Mouse (Mus musculus) midbrain, embryonic 16.5 days (tissue): ENCODE data around the gene Fgd2. TPM values are rescaled to one million over a fixed set of nuclear protein-coding genes. Genes with fewer than 3 reads are reported as not detected.
A peak's percentile ranks its signal among the peaks of the same experiment; 100 is the strongest.
"Not testable (repeated sequence)": the region's sequence is repeated elsewhere in the genome, so short reads cannot be mapped to it uniquely, and the experiment has no call there.

Experiments
- ATAC-seq: fragments of 200-750 bp; cut with Nextera tagmentation; 2 replicates; pipeline ENCODE4 v1.8.0; 2017; ENCODE audit warnings: moderate TSS enrichment
- H3K27ac ChIP-seq: fragments of 300-500 bp; sonication (generic); 2 replicates; pipeline ENCODE4 v1.5.1; 2014; ENCODE audit warnings: mild to moderate bottlenecking, low read length, mixed read lengths
- H3K27me3 ChIP-seq: fragments of 300-500 bp; sonication (generic); 2 replicates; pipeline ENCODE4 v1.6.1; 2014; ENCODE audit warnings: low read depth, low read length, mixed read lengths; ENCODE audit not compliant: control insufficient read depth, insufficient read depth
- H3K36me3 ChIP-seq: fragments of 300-500 bp; sonication (generic); 2 replicates; pipeline ENCODE4 v1.6.1; 2014; ENCODE audit warnings: mild to moderate bottlenecking, low read length, moderate library complexity, mixed read lengths; ENCODE audit not compliant: control insufficient read depth, insufficient read depth
- H3K4me1 ChIP-seq: fragments of 300-500 bp; sonication (generic); 2 replicates; pipeline ENCODE4 v1.6.1; 2014; ENCODE audit warnings: mild to moderate bottlenecking, low read length, mixed read lengths; ENCODE audit not compliant: control insufficient read depth, insufficient read depth
- H3K4me2 ChIP-seq: fragments of 300-500 bp; sonication (generic); 2 replicates; pipeline ENCODE4 v1.6.1; 2014; ENCODE audit warnings: mild to moderate bottlenecking, low read length, mixed read lengths
- H3K4me3 ChIP-seq: fragments of 300-500 bp; sonication (generic); 2 replicates; pipeline ENCODE4 v1.5.1; 2014; ENCODE audit warnings: low read depth, mild to moderate bottlenecking, low read length, moderate library complexity, mixed read lengths
- H3K9ac ChIP-seq: fragments of 300-500 bp; sonication (generic); 2 replicates; pipeline ENCODE4 v1.6.1; 2014; ENCODE audit warnings: low read depth, low read length, mixed read lengths
- H3K9me3 ChIP-seq: fragments of 300-500 bp; sonication (generic); replicated peaks from 2 replicates; pipeline ENCODE4 v1.6.1; 2014; ENCODE audit warnings: mild to moderate bottlenecking, low read length, mixed read lengths; ENCODE audit not compliant: control insufficient read depth, poor library complexity, severe bottlenecking
- WGBS: fragments of 180-500 bp; shearing (Covaris S2); extraction: QIAGEN DNeasy Blood & Tissue Kit; methylation state at CpG from one replicate; pipeline ENCODE4 v1.1.7; 2014; 5-methylcytosine and 5-hydroxymethylcytosine counted together
- polyA plus RNA-seq: library from polyadenylated mRNA; unstranded; fragments of >200 nt; fragmentation: Nextera tagmentation; extraction: Ambion mirVana; gene quantifications from 2 replicates; pipeline ENCODE4 v1.2.1, GENCODE M21; 2015

Fgd2 gene
- polyA plus RNA-seq, 1 experiment from 2014 or later: 12.7 TPM

DNA sequence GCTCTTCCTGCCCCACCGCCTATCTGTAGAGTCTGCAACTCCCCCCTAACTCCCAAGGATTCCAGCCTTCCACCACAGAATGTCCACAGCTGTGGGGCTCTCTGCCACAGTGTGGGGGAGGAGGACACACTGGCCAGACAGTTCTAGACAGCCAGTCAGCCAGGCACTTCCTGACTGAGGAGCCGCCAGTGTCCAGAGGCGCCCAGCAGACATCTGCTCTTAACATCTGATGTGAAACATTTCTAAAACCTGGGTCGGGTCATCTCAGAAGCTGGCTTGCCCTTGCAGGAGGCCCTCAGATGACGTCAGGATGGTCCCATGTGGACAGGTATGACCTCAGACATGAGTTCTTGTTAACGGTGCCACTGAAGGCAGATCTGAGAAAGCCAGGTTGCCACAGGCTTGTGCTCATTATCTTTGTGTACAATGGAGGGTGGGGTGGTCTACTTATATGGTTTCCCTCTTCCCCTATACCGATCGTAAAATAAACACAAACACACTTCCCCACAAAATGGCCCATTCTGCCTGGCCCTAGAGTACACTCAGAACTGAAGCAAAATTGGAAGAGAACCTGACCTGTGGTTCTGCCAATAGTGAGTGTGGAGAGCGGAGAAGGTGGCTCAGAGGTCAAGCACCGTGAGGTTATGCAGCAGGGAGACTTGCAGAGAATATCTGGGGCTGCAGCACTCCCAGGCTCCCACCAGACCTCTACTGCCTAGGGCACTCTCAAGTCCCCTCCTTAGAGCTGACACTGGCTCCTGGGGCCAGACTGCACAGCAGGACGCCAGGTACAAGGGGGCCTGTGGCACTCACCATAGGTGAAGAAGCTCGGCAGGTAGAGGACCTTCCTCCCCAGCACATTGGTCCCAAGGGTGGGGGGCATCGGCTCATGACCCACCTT, 18.5 kb upstream of the Fgd2 start:
- H3K9me3 ChIP-seq: no peaks in the 10 kb centered on the region
- H3K9ac ChIP-seq: peak overlapping the region; percentile 47; the same call in 1 of the 2 replicates
- H3K36me3 ChIP-seq: peaks cover 29% of the 10 kb centered on the region
- H3K4me3 ChIP-seq: no peak overlapping the region
- WGBS: 49% methylated on average over 13 of the region's 13 CpGs
- H3K4me2 ChIP-seq: no peak overlapping the region
- H3K27ac ChIP-seq: peak overlapping the region; percentile 66
- no peak for ATAC-seq
- H3K4me1 ChIP-seq: peaks cover 28% of the 10 kb centered on the region
- no peaks in the 10 kb centered on the region for H3K27me3 ChIP-seq

DNA sequence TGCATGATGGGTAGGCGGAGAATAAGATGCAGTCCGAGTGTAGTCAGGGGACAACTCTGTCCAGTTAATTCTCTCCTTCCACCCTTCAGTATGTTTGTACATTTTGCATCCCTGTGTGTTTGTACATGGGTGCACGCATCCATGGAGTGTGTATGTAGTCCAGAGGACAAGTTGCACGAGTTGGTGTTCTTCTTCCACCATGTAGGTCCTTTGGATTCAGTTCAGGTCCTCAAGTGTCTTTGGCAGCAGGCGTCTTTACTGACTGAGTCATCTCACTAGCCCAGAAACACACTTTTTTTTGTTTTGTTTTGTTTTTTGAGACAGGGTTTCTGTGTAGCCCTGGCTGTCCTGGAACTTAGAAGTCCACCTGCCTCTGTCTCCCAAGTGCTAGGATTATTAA, 17.5 kb upstream of the Fgd2 start:
- WGBS: 91% methylated on average over 5 of the region's 5 CpGs
- Histone ChIP-seq H3K36me3 (peaks cover 23% of the 10 kb centered on the region), H3K27ac (no peak overlapping the region), H3K9ac (no peak overlapping the region), H3K27me3 (no peaks in the 10 kb centered on the region), H3K4me2 (no peak overlapping the region), H3K4me3 (no peak overlapping the region), H3K4me1 (peaks cover 31% of the 10 kb centered on the region), H3K9me3 (no peaks in the 10 kb centered on the region)
- no peak for ATAC-seq

DNA sequence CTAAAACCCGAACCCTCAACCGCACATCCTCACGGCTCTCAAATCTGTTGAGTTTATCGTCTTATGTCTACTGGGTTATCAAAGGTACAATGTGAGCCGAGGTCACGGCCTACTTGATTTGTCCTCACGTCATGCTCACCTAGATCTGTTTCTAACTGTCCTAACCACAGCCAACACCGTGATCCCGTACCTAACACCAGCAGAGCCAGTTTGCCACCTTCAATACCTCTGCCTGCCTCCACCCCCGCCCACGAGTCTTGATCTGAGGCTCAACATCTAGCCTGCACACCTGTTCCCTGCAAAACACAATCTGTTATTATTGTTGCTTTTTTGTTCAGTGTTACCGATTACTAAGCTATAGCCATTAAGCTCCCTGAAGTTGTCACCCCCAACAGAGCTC, 15.4 kb upstream of the Fgd2 start:
- no peak overlapping the region for H3K4me3 ChIP-seq
- no peak overlapping the region for H3K27ac ChIP-seq
- no peak for ATAC-seq
- peaks cover 3% of the 10 kb centered on the region; the same call in 1 of the 2 replicates for H3K36me3 ChIP-seq
- no peaks in the 10 kb centered on the region for H3K27me3 ChIP-seq
- H3K9me3 ChIP-seq: no peaks in the 10 kb centered on the region
- H3K4me1 ChIP-seq: peaks cover 23% of the 10 kb centered on the region
- H3K9ac ChIP-seq: no peak overlapping the region
- WGBS: 95% methylated on average over 12 of the region's 12 CpGs
- H3K4me2 ChIP-seq: peak overlapping the region; percentile 56

DNA sequence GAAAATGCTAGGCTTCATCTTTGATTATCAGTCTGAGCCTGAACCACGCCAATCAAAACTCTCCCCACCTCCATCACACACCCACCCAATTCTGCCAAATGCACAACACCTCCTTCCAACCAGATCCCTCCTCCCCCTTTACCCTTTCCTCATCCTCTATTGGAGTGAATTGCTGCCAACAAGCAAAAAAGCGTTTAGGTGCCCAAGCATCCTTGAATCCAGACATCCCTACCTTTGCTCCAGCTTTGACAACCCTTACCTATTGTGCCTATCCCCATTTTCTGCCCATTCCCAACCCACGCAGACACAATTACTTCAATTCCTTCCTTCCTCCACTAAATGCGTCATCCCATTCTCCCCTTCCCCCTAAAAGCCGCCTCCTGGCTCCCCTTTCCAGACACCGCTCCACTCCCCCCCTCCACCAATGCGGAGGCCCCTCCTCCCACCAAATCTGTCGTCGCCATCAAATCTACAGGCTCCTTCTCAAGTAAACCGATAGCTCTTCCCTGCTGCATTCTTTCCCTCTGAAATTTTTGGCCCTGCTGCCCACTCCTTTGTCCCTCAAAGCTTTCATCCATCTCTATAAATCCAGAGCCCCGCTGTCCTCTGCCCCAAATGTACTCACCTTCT, 14.1 kb upstream of the Fgd2 start:
- H3K4me1 ChIP-seq: peaks cover 17% of the 10 kb centered on the region
- H3K4me3 ChIP-seq: peak overlapping the region; percentile 74
- peak; percentile 49 for ATAC-seq
- H3K9ac ChIP-seq: peak overlapping the region; percentile 84
- 2% methylated on average over 11 of the region's 11 CpGs for WGBS
- peak overlapping the region; percentile 56 for H3K4me2 ChIP-seq
- no peaks in the 10 kb centered on the region for H3K9me3 ChIP-seq
- H3K27me3 ChIP-seq: no peaks in the 10 kb centered on the region
- H3K36me3 ChIP-seq: no peaks in the 10 kb centered on the region
- H3K27ac ChIP-seq: peak overlapping the region; percentile 93

DNA sequence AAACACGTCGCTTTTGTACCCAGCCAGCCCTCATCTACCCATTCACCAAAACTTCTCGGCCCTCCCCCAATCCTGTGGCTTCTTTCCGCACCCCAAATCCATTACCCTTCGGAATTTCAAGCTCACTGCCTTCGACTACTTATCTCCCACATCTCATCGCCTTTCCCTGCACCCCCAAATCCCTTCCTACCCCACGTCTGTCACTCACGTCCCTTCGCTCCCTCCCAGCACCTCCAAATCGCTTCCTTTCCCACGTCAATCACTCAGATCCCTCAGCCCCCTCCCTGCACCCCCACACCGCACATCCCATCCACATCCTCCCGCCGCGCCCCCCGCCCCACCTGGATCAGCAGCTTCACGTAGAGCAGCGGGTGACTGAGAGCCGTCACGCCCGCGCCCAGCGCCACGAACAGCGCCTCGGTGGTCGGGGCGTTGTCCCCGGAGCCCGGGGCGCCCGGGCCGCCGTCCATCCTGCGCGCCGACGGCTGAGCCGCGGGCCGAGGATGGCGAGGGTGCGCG, 13.5 kb upstream of the Fgd2 start:
- ATAC-seq: peak; percentile 33

DNA sequence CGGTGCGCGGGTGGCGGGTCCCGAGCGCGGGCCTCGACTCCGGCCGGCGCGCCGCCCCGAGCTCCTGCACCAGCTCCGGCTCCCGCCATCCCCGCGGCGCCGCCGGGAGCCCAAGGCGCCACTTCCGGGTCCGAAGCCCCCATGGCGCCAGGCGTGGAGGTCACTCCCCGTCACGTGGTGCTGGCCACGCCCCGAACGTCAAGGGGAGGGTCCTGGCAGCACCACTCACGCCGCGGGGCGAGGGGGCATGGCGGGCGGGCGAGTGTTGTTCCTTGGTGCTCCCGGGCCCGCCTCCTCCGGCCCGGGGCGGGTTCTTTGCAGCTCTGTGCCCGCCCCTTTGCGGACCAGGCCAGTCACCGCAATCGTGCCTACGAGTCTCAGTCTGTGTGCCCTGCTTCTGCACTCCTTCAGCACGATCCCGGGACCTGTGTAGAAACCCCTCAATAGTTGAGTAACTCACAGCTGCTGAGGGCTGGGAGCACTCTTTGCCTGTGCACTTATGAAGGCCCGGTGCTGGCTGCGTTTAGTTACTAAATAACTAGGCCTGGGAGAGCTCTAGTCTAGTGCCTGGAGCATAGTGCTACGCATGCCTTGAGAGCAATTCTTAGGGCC, 13.0 kb upstream of the Fgd2 start, which contains the start of gene Mtch1:
Gene Mtch1 (minus strand): TSS at position 290 of the 612 bp plus-strand sequence.
- Histone ChIP-seq H3K4me1 (peaks cover 12% of the 10 kb centered on the region), H3K4me3 (peak within 1 kb of the TSS; percentile 74), H3K27me3 (no peaks in the 10 kb centered on the region), H3K27ac (peak within 1 kb of the TSS; percentile 93), H3K9ac (peak within 1 kb of the TSS; percentile 84), H3K9me3 (no peaks in the 10 kb centered on the region), H3K36me3 (no peaks in the 10 kb centered on the region), H3K4me2 (peak within 1 kb of the TSS; percentile 56)
- ATAC-seq: peak; percentile 87
- 1% methylated on average over 26 of the region's 53 CpGs for WGBS

More for the DNA sequence above, 13.5 kb upstream of the Fgd2 start:
- Histone ChIP-seq H3K4me2 (peak overlapping the region; percentile 56), H3K9me3 (no peaks in the 10 kb centered on the region), H3K36me3 (no peaks in the 10 kb centered on the region), H3K4me3 (peak overlapping the region; percentile 74), H3K4me1 (peaks cover 12% of the 10 kb centered on the region), H3K27ac (peak overlapping the region; percentile 93), H3K27me3 (no peaks in the 10 kb centered on the region), H3K9ac (peak overlapping the region; percentile 84)
- 2% methylated on average over 43 of the region's 45 CpGs for WGBS

DNA sequence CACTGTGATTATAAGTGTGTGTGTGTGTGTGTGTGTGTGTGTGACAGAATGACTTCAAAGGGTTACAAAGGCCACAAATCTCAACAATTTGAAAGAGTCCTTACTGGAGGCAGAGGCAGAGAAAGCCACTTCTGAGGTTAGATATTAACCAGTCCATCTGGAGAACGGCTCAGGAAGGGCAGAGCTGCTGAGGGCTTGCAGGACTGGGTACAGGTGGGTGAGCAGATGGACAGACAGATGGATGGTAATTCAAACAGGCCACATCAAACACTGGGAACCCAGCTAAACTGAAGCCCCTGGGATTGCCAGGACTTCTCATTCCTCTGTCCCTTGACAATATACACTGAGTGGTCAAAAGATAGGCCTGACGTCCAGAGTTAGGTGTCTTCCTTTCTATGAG, 11.7 kb upstream of the Fgd2 start:
- Histone ChIP-seq H3K4me2 (no peak overlapping the region), H3K36me3 (no peaks in the 10 kb centered on the region), H3K27me3 (no peaks in the 10 kb centered on the region), H3K27ac (no peak overlapping the region), H3K9me3 (no peaks in the 10 kb centered on the region), H3K9ac (no peak overlapping the region), H3K4me3 (no peak overlapping the region), H3K4me1 (peaks cover 12% of the 10 kb centered on the region)
- no peak for ATAC-seq
- WGBS: 81% methylated on average over 2 of the region's 2 CpGs

DNA sequence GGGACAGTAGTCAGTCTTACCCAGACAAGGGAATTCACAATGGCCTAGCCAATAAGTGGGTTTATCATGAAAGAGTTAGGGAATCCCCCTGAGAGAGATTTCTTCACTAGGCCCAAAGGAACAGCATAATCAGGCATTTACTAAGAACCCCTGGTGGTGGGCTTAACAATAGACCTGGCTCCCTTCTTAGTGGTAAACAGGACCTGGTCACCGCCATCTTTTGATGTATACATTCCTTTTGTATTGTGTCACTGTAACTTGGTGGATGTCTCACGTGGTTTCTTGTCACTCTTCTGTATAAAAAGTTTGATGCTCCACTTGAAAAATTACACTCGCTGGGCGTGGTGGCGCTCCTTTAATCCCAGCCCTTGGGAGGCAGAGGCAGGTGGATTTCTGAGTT, 9.7 kb upstream of the Fgd2 start:
- H3K4me2 ChIP-seq, H3K4me3 ChIP-seq, ATAC-seq, H3K9me3 ChIP-seq, H3K36me3 ChIP-seq, H3K27me3 ChIP-seq, H3K9ac ChIP-seq, H3K27ac ChIP-seq: not testable (repeated sequence)
- peaks cover 13% of the 10 kb centered on the region for H3K4me1 ChIP-seq
- 57% methylated on average over 5 of the region's 5 CpGs for WGBS
